Mouse (Mus musculus) left cerebral cortex, adult 18-20 months (tissue): ENCODE measurements around the gene Gpx7. TPM values are rescaled to one million over a fixed set of nuclear protein-coding genes. Genes with fewer than 3 reads are reported as not detected.
"Not testable (repeated sequence)": the region's sequence is repeated elsewhere in the genome, so short reads cannot be mapped to it uniquely, and the experiment has no call there.

Experiments
- DNase-seq, 2 experiments: peaks; one replicate each; pipeline ENCODE4 v3.0.0; 2021 to 2022; ENCODE audit warnings: low spot score in 2 of 2, mixed read lengths in 1 of 2
- total RNA-seq, 2 experiments: library from RNA; stranded (reverse); gene quantifications; 2 replicates each; pipeline ENCODE4 v1.2.3; 2021

The Gpx7 gene
- total RNA-seq, 2 experiments from 2014 or later = 3.5 to 5.3 TPM

- DNase-seq = not testable (repeated sequence)
Observed at GRCm38 (mm10) chr4:108353591-108353990, 53.2 kb downstream of the Gpx7 start.

- DNase-seq = no peak
Observed at GRCm38 (mm10) chr4:108350819-108351218, 55.9 kb downstream of the Gpx7 start.

Other genes with a start within 250 kb of the Gpx7 start
- 10 to 100 TPM in 1 of 2 experiments, 1 to 10 TPM in 1; 8.9 to 10.7 TPM for gene Echdc2, start 241.5 kb downstream of the Gpx7 start, total RNA-seq
- gene Zyg11a, start 188.9 kb downstream of the Gpx7 start, total RNA-seq = not detected
- 10 to 100 TPM; 92.2 to 94.5 TPM for gene Zyg11b, start 105.9 kb downstream of the Gpx7 start, total RNA-seq
- gene Coa7, start 78.8 kb downstream of the Gpx7 start, total RNA-seq = 10 to 100 TPM; 27.7 to 30.7 TPM
- not detected for gene Shisal2a, start 23.6 kb downstream of the Gpx7 start, total RNA-seq
- 10 to 100 TPM; 29.3 to 38.3 TPM for gene Tut4, start 52.5 kb upstream of the Gpx7 start, total RNA-seq
- gene Prpf38a, start 172.4 kb upstream of the Gpx7 start, total RNA-seq = 10 to 100 TPM; 29.4 TPM
- gene Orc1, start 172.5 kb upstream of the Gpx7 start, total RNA-seq = under 1 TPM in 1 of 2 experiments, not detected in 1; 0.12 TPM
- gene Cc2d1b, start 213.0 kb upstream of the Gpx7 start, total RNA-seq = 10 to 100 TPM; 23.9 to 30.1 TPM